Mouse (Mus musculus): ENCODE measurements around the gene Os9. TPM values are rescaled to one million over a fixed set of nuclear protein-coding genes. Genes with fewer than 3 reads are reported as not detected.

Gene Os9
- polyA plus RNA-seq, 2 experiments from 2014 or later: 78.1 to 142 TPM

- no peak for ATAC-seq
Measured at GRCm38 (mm10) chr10:127114408-127114807, 6.5 kb downstream of the Os9 start.

- no peak for ATAC-seq
Measured at GRCm38 (mm10) chr10:127111001-127111887, 9.7 kb downstream of the Os9 start.

GRCm38 (mm10) chr10:127108262-127108583 is 12.7 kb downstream of the Os9 start:
- ATAC-seq: no peak

- ATAC-seq: peak; percentile 84
Measured at GRCm38 (mm10) chr10:127107563-127108261, 13.2 kb downstream of the Os9 start.

DNA sequence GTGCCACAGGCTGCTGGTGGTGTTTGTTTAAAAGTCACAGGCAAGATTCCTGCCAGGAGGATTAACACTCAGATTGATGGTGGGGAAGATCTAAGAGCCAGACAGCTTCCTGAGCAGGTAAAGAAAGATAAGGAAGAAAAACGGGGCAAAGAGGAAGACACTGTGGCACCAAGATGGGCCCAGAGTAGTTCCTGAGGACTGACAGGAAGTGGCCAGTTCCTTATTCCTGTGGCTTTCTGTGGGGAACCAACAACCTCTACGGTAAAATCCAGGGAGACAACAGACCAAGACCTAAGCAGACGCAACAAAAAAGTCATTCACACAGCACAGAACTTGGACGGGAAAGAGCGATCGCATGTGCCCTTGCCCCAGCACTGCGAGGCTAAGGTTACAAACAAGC is 17.3 kb downstream of the Os9 start:
- ATAC-seq: no peak

DNA sequence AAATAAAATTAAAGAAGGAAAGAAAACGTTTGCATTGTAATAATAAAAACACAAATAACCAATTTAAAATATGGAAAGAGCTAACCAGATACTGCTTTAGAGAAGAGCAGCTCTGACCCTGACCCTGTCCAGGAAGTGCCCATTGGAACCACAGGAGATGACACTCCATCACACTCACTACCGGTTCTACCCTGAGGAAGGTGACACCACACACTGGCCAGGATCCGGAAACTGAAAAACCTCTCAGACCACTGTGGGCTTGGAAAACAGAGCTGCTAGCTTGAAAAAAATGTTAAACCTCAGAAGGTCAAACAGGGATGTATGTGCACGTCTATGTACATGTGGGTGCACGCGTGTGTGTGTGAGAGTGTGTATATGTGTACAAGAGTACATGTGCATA is 19.8 kb downstream of the Os9 start:
- ATAC-seq: no peak

DNA sequence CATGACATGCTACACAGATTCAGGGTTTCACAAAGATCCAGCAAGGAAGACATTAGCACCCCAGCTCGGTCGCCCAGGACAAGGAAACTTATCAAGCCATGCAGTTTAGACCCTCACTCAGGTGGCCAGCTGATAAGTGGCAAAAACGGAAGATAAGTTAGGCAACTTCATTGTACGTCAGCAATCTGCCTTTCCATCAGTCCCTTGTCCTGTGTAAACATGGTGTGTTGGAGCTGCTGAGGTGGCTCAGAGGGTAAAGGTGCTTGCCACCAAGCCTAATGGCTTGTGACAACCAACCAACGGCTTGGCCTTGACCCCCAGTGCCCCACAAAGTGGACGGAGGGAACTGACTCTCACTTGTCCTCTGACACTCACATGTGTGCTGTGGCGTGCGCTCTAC is 20.5 kb downstream of the Os9 start:
- no peak for ATAC-seq

- no peak for ATAC-seq
Measured at GRCm38 (mm10) chr10:127099868-127100267, 21.1 kb downstream of the Os9 start.

DNA sequence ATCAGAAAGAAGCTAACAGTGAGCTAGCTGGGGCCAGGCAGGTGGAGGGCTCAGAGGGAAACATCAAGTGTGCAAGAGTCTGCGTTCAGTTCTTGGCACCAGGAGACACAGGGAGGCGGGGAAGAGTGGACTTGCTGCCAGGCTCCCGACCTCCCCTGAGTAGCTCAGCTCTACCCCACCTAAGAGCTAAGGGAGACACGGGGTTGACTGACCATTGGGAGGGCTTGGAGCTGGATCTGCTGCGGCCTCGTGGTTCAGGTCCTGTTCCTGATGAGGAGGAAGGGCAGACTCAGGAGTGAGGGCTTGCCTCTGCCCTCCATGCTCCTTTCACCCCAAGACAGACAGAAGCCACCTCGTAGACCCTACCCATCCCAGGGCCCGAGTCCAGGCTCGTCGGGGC is 21.7 kb downstream of the Os9 start:
- no peak for ATAC-seq

DNA sequence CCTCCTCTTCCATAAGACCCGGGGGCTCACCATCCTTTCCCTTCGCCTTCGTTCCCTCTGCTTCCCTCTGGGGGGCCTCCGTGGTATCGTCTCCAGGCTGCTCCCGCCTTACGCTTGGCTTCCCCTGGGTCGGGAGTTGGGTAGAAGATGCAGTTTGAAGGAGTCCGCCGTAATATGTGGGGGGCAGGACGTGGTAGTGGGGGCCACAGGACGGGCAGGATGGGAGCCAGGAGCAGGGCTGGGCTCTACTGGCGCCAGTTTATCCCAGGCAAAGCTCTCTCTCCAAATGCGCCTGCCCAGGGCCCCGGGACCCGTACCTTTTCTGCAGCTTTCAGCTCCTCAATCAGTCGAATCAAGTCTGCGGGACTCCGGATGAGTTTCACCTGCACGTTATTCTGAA is 22.4 kb downstream of the Os9 start:
- no peak for ATAC-seq

GRCm38 (mm10) chr10:127094382-127094802 is 26.5 kb downstream of the Os9 start:
- no peak for ATAC-seq

- ATAC-seq: no peak
Measured at GRCm38 (mm10) chr10:127092742-127093141, 28.2 kb downstream of the Os9 start.

DNA sequence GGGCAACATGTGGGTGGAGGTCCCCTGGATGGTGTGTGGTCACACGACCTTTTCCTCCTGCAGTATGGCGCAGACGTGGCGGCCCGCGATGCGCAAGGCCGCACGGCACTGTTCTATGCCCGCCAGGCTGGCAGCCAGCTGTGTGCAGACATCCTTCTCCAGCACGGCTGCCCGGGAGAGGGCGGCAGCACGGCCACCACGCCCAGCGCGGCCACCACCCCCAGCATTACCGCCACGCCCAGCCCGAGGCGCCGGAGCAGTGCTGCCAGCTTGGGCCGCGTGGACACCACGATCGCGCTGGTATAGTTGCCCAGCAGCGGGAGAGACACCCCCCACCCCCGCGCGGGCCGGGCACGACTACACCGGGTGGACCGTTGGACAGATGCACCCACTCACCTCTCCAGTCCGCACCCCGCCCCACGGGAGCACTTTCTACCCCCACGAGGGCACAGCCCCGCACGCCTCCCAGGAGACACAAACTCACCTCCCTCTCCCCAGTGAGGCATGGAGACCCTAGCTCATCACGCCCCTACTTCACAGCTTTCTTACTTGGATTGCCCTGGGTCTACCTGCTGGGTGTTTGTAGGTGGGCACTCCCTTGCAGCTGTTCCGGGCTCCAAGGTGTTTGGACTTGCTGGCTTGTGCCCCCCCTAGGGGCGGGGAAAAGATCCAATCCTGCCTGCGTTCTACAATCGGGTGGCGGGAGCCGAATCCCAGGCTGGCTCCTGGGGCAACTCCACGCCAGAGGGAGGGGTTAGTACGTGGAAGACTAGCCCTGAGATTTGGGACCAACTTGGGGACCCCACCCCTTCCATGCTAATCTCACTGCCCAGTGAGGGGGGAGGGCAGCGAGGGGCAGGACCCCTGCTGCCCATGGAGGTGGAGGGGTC is 29.2 kb downstream of the Os9 start:
- no peak for ATAC-seq

GRCm38 (mm10) chr10:127090560-127091411 is 30.1 kb downstream of the Os9 start:
- no peak for ATAC-seq

GRCm38 (mm10) chr10:127085633-127086032 is 35.3 kb downstream of the Os9 start:
- no peak for ATAC-seq

DNA sequence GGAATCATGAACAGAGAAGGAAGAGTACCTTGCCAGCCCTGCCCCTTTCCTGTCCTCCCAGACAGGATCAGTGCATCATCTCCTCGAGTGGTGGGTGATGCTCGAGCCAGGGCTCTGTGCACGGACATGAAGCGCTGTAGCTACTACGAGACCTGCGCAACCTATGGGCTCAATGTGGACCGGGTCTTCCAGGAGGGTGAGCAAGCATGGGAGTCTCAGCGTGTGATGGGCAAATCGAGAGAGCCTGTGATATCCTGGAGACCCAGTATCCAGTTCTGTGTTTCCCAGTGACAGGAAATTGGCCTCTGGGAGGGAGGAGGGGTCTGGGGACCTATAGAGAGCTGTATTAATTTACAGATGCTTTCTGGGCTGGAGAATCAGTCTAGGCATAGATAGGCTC is 35.9 kb downstream of the Os9 start:
- no peak for ATAC-seq

- no peak for ATAC-seq
Measured at GRCm38 (mm10) chr10:127083915-127084306, 37.0 kb downstream of the Os9 start.

DNA sequence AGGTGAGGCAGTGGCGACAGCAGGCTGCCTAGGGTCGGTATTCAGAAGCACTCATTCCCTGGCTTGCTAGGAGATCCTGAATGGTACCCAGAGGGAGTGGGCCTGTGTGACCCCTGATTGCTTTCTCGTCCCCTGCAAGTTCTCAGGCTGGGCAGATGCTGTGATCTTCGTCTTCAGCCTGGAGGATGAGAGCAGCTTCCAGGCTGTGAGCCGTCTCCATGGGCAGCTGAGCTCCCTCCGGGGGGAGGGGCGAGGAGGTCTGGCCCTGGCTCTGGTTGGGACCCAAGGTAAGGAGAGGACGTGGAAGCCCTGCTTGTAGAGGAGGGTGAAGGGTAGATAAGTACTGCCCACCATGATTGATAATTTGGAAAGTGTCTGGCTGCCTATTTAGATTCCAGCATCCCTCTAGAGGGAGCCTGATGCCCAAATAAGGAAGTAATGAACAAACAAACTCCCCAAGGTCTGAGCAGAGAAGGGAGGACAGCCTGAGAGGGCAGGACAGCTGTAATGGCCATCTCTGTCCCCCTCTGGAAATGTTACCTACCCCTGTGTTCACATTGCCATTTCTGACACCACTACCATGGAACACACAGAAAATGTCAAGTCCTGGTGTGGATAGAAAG is 37.5 kb downstream of the Os9 start:
- ATAC-seq: no peak

GRCm38 (mm10) chr10:127081996-127082620 is 38.8 kb downstream of the Os9 start:
- no peak for ATAC-seq

DNA sequence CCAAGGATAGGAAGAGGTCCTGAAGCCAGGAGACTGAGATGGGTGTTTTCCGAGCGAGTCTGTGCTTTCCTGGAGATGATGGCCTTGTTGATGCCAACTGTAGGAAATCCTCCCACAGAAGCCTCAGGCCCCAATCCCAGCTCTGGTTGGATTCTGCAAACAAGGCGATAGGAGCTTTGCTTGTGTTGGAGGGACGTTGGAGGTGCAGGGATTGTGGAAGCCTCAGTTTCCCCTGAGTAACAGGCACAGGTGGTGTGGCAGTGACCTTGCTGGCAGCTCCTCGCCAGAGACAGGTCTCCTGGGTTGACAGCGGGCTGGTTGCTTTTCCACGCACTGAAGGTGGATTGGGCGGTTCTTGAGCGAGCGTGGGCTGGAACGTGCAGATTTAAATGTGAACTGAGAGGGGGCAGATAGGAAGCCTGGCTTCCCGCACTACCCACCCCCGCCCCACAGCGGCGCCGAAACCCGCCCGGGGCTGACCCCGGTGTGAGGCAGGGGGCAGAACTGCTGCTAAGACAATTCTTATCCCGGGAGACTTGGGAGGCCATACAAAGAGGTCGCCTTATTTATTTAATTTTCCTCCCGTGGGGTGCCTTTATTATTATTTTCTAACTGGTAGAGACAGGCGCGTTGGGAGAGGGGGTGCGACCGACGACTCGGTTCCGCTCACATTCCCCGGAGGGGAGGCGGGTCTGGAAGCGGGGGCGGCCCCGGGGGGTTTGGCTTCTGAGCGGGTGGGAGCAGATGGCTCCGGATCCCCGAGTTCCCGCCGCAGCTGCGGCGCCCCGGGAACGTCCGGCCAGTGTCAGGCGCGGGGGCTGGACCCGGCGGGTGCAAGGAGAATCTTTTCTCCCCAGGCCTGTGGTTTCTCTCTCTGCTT is 39.8 kb downstream of the Os9 start:
- no peak for ATAC-seq
